Mouse (Mus musculus) intestine, postnatal 0 days (tissue): ENCODE data around the gene Cyba. TPM values are rescaled to one million over a fixed set of nuclear protein-coding genes. Genes with fewer than 3 reads are reported as not detected.
A peak's percentile ranks its signal among the peaks of the same experiment; 100 is the strongest.

Source experiments
- ATAC-seq: fragments of 200-750 bp; cut with Nextera tagmentation; 2 replicates; pipeline ENCODE4 v1.8.0; 2017; ENCODE audit warnings: mild to moderate bottlenecking, moderate TSS enrichment, moderate library complexity
- H3K27ac ChIP-seq: fragments of 300-500 bp; sonication (generic); 2 replicates; pipeline ENCODE4 v1.5.1; 2014; ENCODE audit warnings: mild to moderate bottlenecking, low read depth, low read length, moderate library complexity
- H3K27me3 ChIP-seq: fragments of 300-500 bp; sonication (generic); replicated peaks from 2 replicates; pipeline ENCODE4 v1.6.1; 2014; ENCODE audit warnings: low read length, mixed read lengths; ENCODE audit not compliant: control insufficient read depth, insufficient read depth
- H3K36me3 ChIP-seq: fragments of 300-500 bp; sonication (generic); 2 replicates; pipeline ENCODE4 v1.6.1; 2014; ENCODE audit warnings: mild to moderate bottlenecking, moderate library complexity; ENCODE audit not compliant: control insufficient read depth, insufficient read depth
- H3K4me1 ChIP-seq: fragments of 300-500 bp; sonication (generic); replicated peaks from 2 replicates; pipeline ENCODE4 v1.6.1; 2014; ENCODE audit warnings: antibody characterized with exemption, low read length, mixed read lengths; ENCODE audit not compliant: control insufficient read depth, insufficient read depth
- H3K4me2 ChIP-seq: fragments of 300-500 bp; sonication (generic); replicated peaks from 2 replicates; pipeline ENCODE4 v1.6.1; 2014; ENCODE audit warnings: low read depth, mild to moderate bottlenecking, moderate library complexity
- H3K4me3 ChIP-seq: fragments of 300-500 bp; sonication (generic); 2 replicates; pipeline ENCODE4 v1.5.1; 2014; ENCODE audit warnings: low read depth, low read length
- H3K9ac ChIP-seq: fragments of 300-500 bp; sonication (generic); 2 replicates; pipeline ENCODE4 v1.6.1; 2014; ENCODE audit warnings: mild to moderate bottlenecking, low read depth, low read length
- H3K9me3 ChIP-seq: fragments of 300-500 bp; sonication (generic); 2 replicates; pipeline ENCODE4 v1.6.1; 2016; ENCODE audit warnings: mixed run types; ENCODE audit not compliant: control insufficient read depth
- CTCF ChIP-seq: sonication (generic); IDR thresholded peaks from 2 replicates; pipeline ENCODE4 v1.5.1; 2016; ENCODE audit warnings: low read depth, mild to moderate bottlenecking, control low read depth, antibody characterized with exemption, moderate library complexity
- WGBS: fragments of 180-500 bp; shearing (Covaris S2); extraction: QIAGEN DNeasy Blood & Tissue Kit; methylation state at CpG from one replicate; pipeline ENCODE4 v1.1.7; 2014; 5-methylcytosine and 5-hydroxymethylcytosine counted together
- polyA plus RNA-seq: library from polyadenylated mRNA; unstranded; fragments of >200 nt; fragmentation: Nextera tagmentation; extraction: Ambion mirVana; gene quantifications from 2 replicates; pipeline ENCODE4 v1.2.1, GENCODE M21; 2015

Cyba gene
- polyA plus RNA-seq, 1 experiment from 2014 or later = 312 TPM

DNA sequence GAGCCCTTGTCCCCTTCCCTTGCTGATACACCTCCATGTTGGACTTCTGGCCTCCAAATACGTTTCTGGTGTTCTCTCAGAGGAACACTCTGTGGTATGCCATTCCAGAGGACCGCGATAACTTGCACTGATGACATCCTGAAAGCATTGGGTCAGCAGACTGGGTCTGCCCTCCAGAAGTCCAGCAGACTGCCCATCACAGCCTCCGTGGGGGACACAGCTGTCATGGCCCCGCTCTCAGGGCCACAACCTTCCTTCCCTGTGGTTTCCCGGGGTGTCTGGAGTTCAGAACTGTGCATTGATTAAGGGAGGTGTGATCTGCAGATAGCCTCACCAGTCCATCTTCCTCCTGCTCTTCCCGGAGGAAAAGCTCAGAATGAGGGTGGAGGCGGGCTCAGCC lies 29.8 kb upstream of the Cyba start:
- Histone ChIP-seq H3K4me1 (peaks cover 2% of the 10 kb centered on the region; the same call in 1 of the 2 replicates), H3K36me3 (peaks cover 21% of the 10 kb centered on the region), H3K9me3 (no peaks in the 10 kb centered on the region), H3K27me3 (peaks cover 10% of the 10 kb centered on the region; the same call in 1 of the 2 replicates), H3K4me3 (no peak overlapping the region), H3K9ac (no peak overlapping the region), H3K4me2 (no peak overlapping the region), H3K27ac (no peak overlapping the region)
- 79% methylated on average over 8 of the region's 8 CpGs for WGBS
- TF ChIP-seq CTCF = no peak
- no peak for ATAC-seq

GRCm38 (mm10) chr8:122461473-122462148 lies 28.9 kb upstream of the Cyba start:
- Histone ChIP-seq H3K9me3 (no peaks in the 10 kb centered on the region), H3K9ac (no peak overlapping the region), H3K4me2 (no peak overlapping the region; the same call in 1 of the 2 replicates), H3K4me3 (no peak overlapping the region), H3K4me1 (peaks cover 2% of the 10 kb centered on the region; the same call in 1 of the 2 replicates), H3K36me3 (peaks cover 12% of the 10 kb centered on the region; the same call in 1 of the 2 replicates), H3K27me3 (peaks cover 10% of the 10 kb centered on the region; the same call in 1 of the 2 replicates), H3K27ac (no peak overlapping the region)
- ATAC-seq = no peak
- no peak for TF ChIP-seq CTCF
- 77% methylated on average over 11 of the region's 11 CpGs for WGBS

GRCm38 (mm10) chr8:122460524-122461472 lies 28.1 kb upstream of the Cyba start, which contains the start of gene Snai3:
Gene Snai3 (minus strand): TSS chr8:122460733.
- peak within 1 kb of the TSS; percentile 22 for H3K4me3 ChIP-seq
- peak within 1 kb of the TSS; percentile 35; the same call in 1 of the 2 replicates for H3K9ac ChIP-seq
- H3K27ac ChIP-seq = no peak within 1 kb of the TSS
- peaks cover 10% of the 10 kb centered on the region; the same call in 1 of the 2 replicates for H3K27me3 ChIP-seq
- 2% methylated on average over 55 of the region's 56 CpGs for WGBS
- 0 out of 2 replicates have a peak, but pooled peaks cover 4% of the 10 kb centered on the region for H3K36me3 ChIP-seq
- no peak for TF ChIP-seq CTCF
- peak; percentile 93 for ATAC-seq
- H3K4me2 ChIP-seq = peak within 1 kb of the TSS; percentile 68
- H3K9me3 ChIP-seq = no peaks in the 10 kb centered on the region
- peaks cover 2% of the 10 kb centered on the region; the same call in 1 of the 2 replicates for H3K4me1 ChIP-seq

- no peaks in the 10 kb centered on the region for H3K9me3 ChIP-seq
- TF ChIP-seq CTCF = no peak
- H3K9ac ChIP-seq = no peak overlapping the region
- peaks cover 2% of the 10 kb centered on the region; the same call in 1 of the 2 replicates for H3K4me1 ChIP-seq
- H3K27me3 ChIP-seq = peaks cover 10% of the 10 kb centered on the region; the same call in 1 of the 2 replicates
- ATAC-seq = no peak
- H3K4me3 ChIP-seq = peak overlapping the region; percentile 22; the same call in 1 of the 2 replicates
- WGBS = 32% methylated on average over 7 of the region's 7 CpGs
- peak overlapping the region; percentile 68 for H3K4me2 ChIP-seq
- no peaks in the 10 kb centered on the region for H3K36me3 ChIP-seq
- H3K27ac ChIP-seq = no peak overlapping the region
Observed at GRCm38 (mm10) chr8:122459990-122460389, 27.3 kb upstream of the Cyba start.

GRCm38 (mm10) chr8:122459218-122459900 lies 26.6 kb upstream of the Cyba start:
- Histone ChIP-seq H3K27me3 (peaks cover 10% of the 10 kb centered on the region; the same call in 1 of the 2 replicates), H3K4me2 (no peak overlapping the region), H3K36me3 (no peaks in the 10 kb centered on the region), H3K9me3 (no peaks in the 10 kb centered on the region), H3K4me1 (peaks cover 2% of the 10 kb centered on the region; the same call in 1 of the 2 replicates), H3K4me3 (no peak overlapping the region), H3K9ac (no peak overlapping the region), H3K27ac (no peak overlapping the region)
- WGBS = 72% methylated on average over 6 of the region's 6 CpGs
- no peak for ATAC-seq
- TF ChIP-seq CTCF = peak; percentile 59
